Mouse (Mus musculus) kidney, adult 2 months (tissue): ENCODE data around the gene Ptpru.

ENCODE experiments used
- CTCF ChIP-seq: fragments of 200-500 bp; conservative IDR thresholded peaks from 2 replicates; pipeline ENCODE4 v1.5.1; 2011; ENCODE audit warnings: low read depth, mild to moderate bottlenecking, control low read depth, low read length, moderate library complexity, mixed read lengths; ENCODE audit not compliant: insufficient read depth, insufficient read length
- POLR2A ChIP-seq: fragments of 200-500 bp; IDR thresholded peaks from one replicate; pipeline ENCODE4 v1.6.1; 2011; ENCODE audit warnings: low read depth, low read length, control low read depth

DNA sequence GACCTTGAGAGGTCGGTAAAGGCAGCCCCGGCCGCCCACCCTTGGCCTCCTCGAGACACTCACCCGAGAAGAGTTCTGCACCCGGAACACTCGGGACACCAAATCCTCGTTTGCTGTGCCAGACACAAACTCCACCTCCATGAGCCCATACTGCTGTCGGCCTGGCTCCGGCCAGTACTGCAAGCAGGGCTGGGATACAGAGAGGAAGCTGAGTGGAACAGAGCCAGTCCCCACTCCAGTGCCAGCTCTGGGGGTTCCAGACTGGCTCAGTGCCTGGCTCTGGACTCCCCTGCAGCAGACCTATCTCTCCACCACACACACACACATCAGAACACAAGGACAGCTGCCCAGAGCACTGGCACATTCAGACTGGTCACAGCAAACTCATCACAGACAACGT, 66.7 kb downstream of the Ptpru start:
- TF ChIP-seq CTCF (no peak), POLR2A (no peak)
